Mouse (Mus musculus) CH12.LX (cell line): Measurements from ENCODE around the gene Tspan33. TPM values are rescaled to one million over a fixed set of nuclear protein-coding genes. Genes with fewer than 3 reads are reported as not detected.

Source experiments
- DNase-seq: peaks from one replicate; pipeline ENCODE4 v3.0.0-alpha.2; 2013; ENCODE audit errors: extremely low read depth
- H3K27ac ChIP-seq: 2 replicates; pipeline ENCODE4 v1.5.1; 2012; ENCODE audit warnings: low read depth, mild to moderate bottlenecking, control low read depth, moderate library complexity; ENCODE audit not compliant: insufficient read depth
- H3K27me3 ChIP-seq: replicated peaks from 2 replicates; pipeline ENCODE3; 2012; ENCODE audit warnings: inconsistent platforms
- H3K36me3 ChIP-seq, 2 experiments: replicated peaks in 1 of 2; 2 replicates each; pipeline versions ENCODE3 to v1.6.1; 2012; ENCODE audit warnings: inconsistent platforms in 1 of 2, low read length in 1 of 2, mild to moderate bottlenecking in 1 of 2, mixed read lengths in 1 of 2, moderate library complexity in 1 of 2; ENCODE audit not compliant: control insufficient read depth in 1 of 2, insufficient read depth in 1 of 2
- H3K4me1 ChIP-seq, 2 experiments: 2 replicates each; pipeline ENCODE4 v1.6.1; 2012; ENCODE audit warnings: inconsistent platforms in 1 of 2, moderate library complexity in 1 of 2; ENCODE audit not compliant: insufficient read depth in 2 of 2, control insufficient read depth in 1 of 2
- H3K4me2 ChIP-seq: 2 replicates; pipeline ENCODE4 v1.6.1; 2012; ENCODE audit warnings: low read depth, mild to moderate bottlenecking, control low read depth; ENCODE audit not compliant: poor library complexity, insufficient read depth, severe bottlenecking
- H3K4me3 ChIP-seq, 3 experiments: fragments of 150-350 bp in 1 of 3; sonication (generic) in 1 of 3; replicated peaks in 1 of 3; 2 replicates each; pipeline versions ENCODE3 to v1.5.1; 2011 to 2012; ENCODE audit warnings: low read depth in 2 of 3, low read length in 2 of 3, mild to moderate bottlenecking in 2 of 3, moderate library complexity in 2 of 3, control low read depth in 1 of 3, improper control_type of control experiment in 1 of 3, inconsistent platforms in 1 of 3, mixed read lengths in 1 of 3; ENCODE audit not compliant: poor library complexity in 1 of 3
- H3K79me2 ChIP-seq: replicated peaks from 2 replicates; pipeline ENCODE4 v1.6.1; 2012; ENCODE audit warnings: mild to moderate bottlenecking, moderate library complexity; ENCODE audit not compliant: control insufficient read depth, poor library complexity, insufficient read depth, severe bottlenecking; ENCODE audit errors: extremely low read depth
- H3K9ac ChIP-seq: 2 replicates; pipeline ENCODE4 v1.6.1; 2012; ENCODE audit warnings: low read depth, mild to moderate bottlenecking, control low read depth, moderate library complexity; ENCODE audit not compliant: insufficient read depth
- H3K9me3 ChIP-seq: replicated peaks from 2 replicates; pipeline ENCODE3; 2012; ENCODE audit warnings: low read length, inconsistent platforms, mixed read lengths
- CHD2 ChIP-seq: IDR thresholded peaks from 2 replicates; pipeline ENCODE4 v1.6.1; 2011; ENCODE audit warnings: low read length, improper control_type of control experiment
- CTCF ChIP-seq, 2 experiments: IDR thresholded peaks in 1 of 2; conservative IDR thresholded peaks in 1 of 2; 2 replicates each; pipeline ENCODE4 v1.5.1; 2011 to 2012; ENCODE audit warnings: low read depth in 2 of 2, low read length in 2 of 2, improper control_type of control experiment in 1 of 2, inconsistent platforms in 1 of 2, mild to moderate bottlenecking in 1 of 2, moderate library complexity in 1 of 2
- ELF1 ChIP-seq: IDR thresholded peaks from 2 replicates; pipeline ENCODE4 v1.6.1; 2014; ENCODE audit warnings: low read depth, mild to moderate bottlenecking, inconsistent platforms, low read length, improper control_type of control experiment
- ETS1 ChIP-seq: conservative IDR thresholded peaks from 2 replicates; pipeline ENCODE4 v1.6.1; 2012; ENCODE audit warnings: low read depth, mild to moderate bottlenecking, inconsistent platforms, low read length, improper control_type of control experiment, moderate library complexity
- HCFC1 ChIP-seq: IDR thresholded peaks from 2 replicates; pipeline ENCODE4 v1.6.1; 2012; ENCODE audit warnings: low read depth, mild to moderate bottlenecking, inconsistent platforms, low read length, improper control_type of control experiment
- IRF4 ChIP-seq: IDR thresholded peaks from 2 replicates; pipeline ENCODE4 v1.6.1; 2014; ENCODE audit warnings: low read depth, mild to moderate bottlenecking, inconsistent platforms, low read length, improper control_type of control experiment
- MAFK ChIP-seq: IDR thresholded peaks from 2 replicates; pipeline ENCODE4 v1.6.1; 2011; ENCODE audit warnings: low read length, improper control_type of control experiment; ENCODE audit not compliant: insufficient replicate concordance
- MAX ChIP-seq: IDR thresholded peaks from 2 replicates; pipeline ENCODE4 v1.6.1; 2011; ENCODE audit warnings: low read length, improper control_type of control experiment
- NRF1 ChIP-seq: IDR thresholded peaks from 2 replicates; pipeline ENCODE4 v1.6.1; 2014; ENCODE audit warnings: low read depth, mild to moderate bottlenecking, inconsistent platforms, low read length, improper control_type of control experiment, moderate library complexity
- PAX5 ChIP-seq: IDR thresholded peaks from 2 replicates; pipeline ENCODE4 v1.6.1; 2012; ENCODE audit warnings: low read length, inconsistent platforms, mixed read lengths
- POLR2A ChIP-seq: IDR thresholded peaks from 2 replicates; pipeline ENCODE4 v1.6.1; 2011; ENCODE audit warnings: low read depth, mild to moderate bottlenecking, improper control_type of control experiment, low read length
- RCOR1 ChIP-seq: conservative IDR thresholded peaks from 2 replicates; pipeline ENCODE4 v1.6.1; 2012; ENCODE audit warnings: low read depth, mild to moderate bottlenecking, inconsistent platforms, low read length, improper control_type of control experiment
- USF1 ChIP-seq: IDR thresholded peaks from 2 replicates; pipeline ENCODE4 v1.6.1; 2014; ENCODE audit warnings: low read depth, mild to moderate bottlenecking, inconsistent platforms, low read length, improper control_type of control experiment
- ZC3H11A ChIP-seq: IDR thresholded peaks from 2 replicates; pipeline ENCODE4 v1.6.1; 2012; ENCODE audit warnings: low read depth, mild to moderate bottlenecking, inconsistent platforms, low read length, improper control_type of control experiment
- ZKSCAN1 ChIP-seq: IDR thresholded peaks from 2 replicates; pipeline ENCODE4 v1.6.1; 2012; ENCODE audit warnings: low read depth, inconsistent platforms, low read length, improper control_type of control experiment, borderline replicate concordance
- ZMIZ1 ChIP-seq: IDR thresholded peaks from 2 replicates; pipeline ENCODE4 v1.6.1; 2012; ENCODE audit warnings: low read depth, mild to moderate bottlenecking, inconsistent platforms, low read length, improper control_type of control experiment
- ZNF384 ChIP-seq: IDR thresholded peaks from 2 replicates; pipeline ENCODE4 v1.6.1; 2012; ENCODE audit warnings: low read depth, low read length, improper control_type of control experiment, inconsistent platforms
- dilution Hi-C: fragments of 300-500 bp; cut with MboI; formaldehyde crosslinking; loops from 2 replicates; pipeline ENCODE4 v1.14.3; 2020; ENCODE audit warnings: low sequenced_read_pairs; ENCODE audit not compliant: extremely low pct_unique_long_range_greater_than_20kb, extremely low pct_ligation_motif_present
- in situ Hi-C: fragments of 300-500 bp; cut with MboI; formaldehyde crosslinking; loops from 3 replicates; pipeline ENCODE4 v1.14.3; 2019; ENCODE audit warnings: low sequenced_read_pairs, low pct_ligation_motif_present, low pct_unique_long_range_greater_than_20kb, mixed read lengths
- polyA plus RNA-seq: library from polyadenylated mRNA; unstranded; fragments of >175 nt; gene quantifications from 2 replicates; pipeline ENCODE4 v1.2.1, GENCODE M21; 2012; ENCODE audit warnings: low read depth; ENCODE audit not compliant: insufficient read length
- total RNA-seq, 2 experiments: library from RNA; depleted of rRNA; stranded (reverse); fragments of 300-350 nt in 1 of 2; fragments of >200 nt in 1 of 2; gene quantifications; 2 replicates each; pipeline ENCODE4 v1.2.3; 2012 to 2014

The Tspan33 gene
- total and polyA plus RNA-seq, 3 experiments: 8.5 to 12.2 (median 10.4) TPM

- Histone ChIP-seq H3K27me3 (no peaks in the 10 kb centered on the region), H3K9ac (no peak overlapping the region), H3K27ac (no peak overlapping the region), H3K9me3 (no peaks in the 10 kb centered on the region), H3K36me3 (no peaks in the 10 kb centered on the region), H3K79me2 (no peaks in the 10 kb centered on the region), H3K4me2 (no peak overlapping the region), H3K4me1 (no peaks in the 10 kb centered on the region), H3K4me3 (no peak overlapping the region)
- in situ Hi-C loops: no loop called here
- TF ChIP-seq CHD2: no peak
- no peak for TF ChIP-seq PAX5
- TF ChIP-seq MAX: no peak
- no peak for TF ChIP-seq USF1
- no peak for TF ChIP-seq ELF1
- no peak for TF ChIP-seq CTCF (conservative IDR thresholded peaks at IDR 0.05 in 1 of 2, IDR thresholded peaks at IDR 0.05 in 1 of 2; ENCODE audit: low read depth in 2 of 2, low read length in 2 of 2)
- TF ChIP-seq ETS1: no peak
- no peak for TF ChIP-seq MAFK
- no peak for TF ChIP-seq ZMIZ1
- TF ChIP-seq NRF1: no peak
- TF ChIP-seq RCOR1: no peak
- no peak for TF ChIP-seq ZKSCAN1
- no peak for TF ChIP-seq IRF4
- no peak for TF ChIP-seq ZNF384
- TF ChIP-seq ZC3H11A: no peak
- no peak for TF ChIP-seq POLR2A
- dilution Hi-C loops: no loop called here
- DNase-seq: no peak
Observed at GRCm38 (mm10) chr6:29671741-29672140, 22.3 kb upstream of the Tspan33 start.

- dilution Hi-C loops (no loop called here), in situ Hi-C loops (no loop called here)
- Histone ChIP-seq H3K4me1 (no peaks in the 10 kb centered on the region), H3K9ac (no peak overlapping the region), H3K9me3 (no peaks in the 10 kb centered on the region), H3K27me3 (no peaks in the 10 kb centered on the region), H3K27ac (no peak overlapping the region), H3K4me2 (no peak overlapping the region), H3K79me2 (no peaks in the 10 kb centered on the region), H3K4me3 (no peak overlapping the region), H3K36me3 (no peaks in the 10 kb centered on the region)
- no peak for DNase-seq
- TF ChIP-seq IRF4 (no peak), ZC3H11A (no peak), CTCF (conservative IDR thresholded peaks at IDR 0.05 in 1 of 2, IDR thresholded peaks at IDR 0.05 in 1 of 2; ENCODE audit: low read depth in 2 of 2, low read length in 2 of 2) (no peak), USF1 (no peak), HCFC1 (no peak)
Observed at GRCm38 (mm10) chr6:29672563-29673411, 21.2 kb upstream of the Tspan33 start.
